ENCODE assay signal across 36 mouse cellular contexts in genomic region chr17:88688226-88688625, GRCm38 (mm10). TPM values are rescaled to one million over a fixed set of nuclear protein-coding genes. Genes with fewer than 3 reads are reported as not detected.
A peak's percentile ranks its signal among the peaks of the same experiment; 100 is the strongest.
DNase-seq lines count a peak whose midpoint lies in the region; ATAC-seq and TF ChIP-seq lines count a peak whose summit lies in the region.
"Had no signal": no experiment of that assay in that cellular context is flagged by ENCODE, and none has a peak within 500 bp of the region (broad histone marks: within the 10 kb centered on the region; RNA-seq: fewer than 3 reads in every experiment).

No protein-coding gene starts in this region.

- peak; percentile 41 to 47 for DNase-seq in cerebellum, postnatal 14 days
- no peak for DNase-seq in cerebellum, postnatal 36 days
- DNase-seq in hindbrain, postnatal 0 days (ENCODE audit: low spot score), result peak; percentile 59
- no peak for DNase-seq in hindbrain, embryonic 11.5 days (ENCODE audit: low spot score)
- peak; percentile 36 for DNase-seq in midbrain, postnatal 0 days (ENCODE audit: low spot score)
- no peak for DNase-seq in right cerebral cortex, postnatal 10 days (ENCODE audit: low spot score in 2 of 2)
- DNase-seq: cerebellum, adult 2 months; gastrocnemius, postnatal 14 days; heart, postnatal 14 days; kidney, adult 2 months; kidney, postnatal 36 days; liver; lung, adult 2 months; lung, postnatal 10 days; spleen, adult 18-20 months; thymus, postnatal 14 days had no signal

- no peaks in the 10 kb centered on the region for H3K4me1 ChIP-seq in hindbrain, postnatal 0 days (ENCODE audit: insufficient read depth, low read length)
- H3K4me1 ChIP-seq in hindbrain, embryonic 11.5 days (replicated peaks; ENCODE audit: control insufficient read depth, insufficient read depth, low read length), result no peaks in the 10 kb centered on the region
- H3K4me1 ChIP-seq in midbrain, postnatal 0 days (ENCODE audit: insufficient read depth, low read length), result peaks cover 3% of the 10 kb centered on the region; the same call in 1 of the 2 replicates
- peaks cover 4% of the 10 kb centered on the region; the same call in 1 of the 2 replicates for H3K4me1 ChIP-seq in midbrain, embryonic 16.5 days (ENCODE audit: control insufficient read depth, insufficient read depth, low read length)
- H3K4me1 ChIP-seq: hindbrain, embryonic 10.5 days; intestine, embryonic 15.5 days had no signal

- ATAC-seq in hindbrain, postnatal 0 days, result no peak
- ATAC-seq in hindbrain, embryonic 11.5 days (ENCODE audit: low FRiP score), result no peak
- no peak for ATAC-seq in midbrain, postnatal 0 days (ENCODE audit: low FRiP score)
- no peak for ATAC-seq in midbrain, embryonic 16.5 days
- ATAC-seq: CD4-positive, CD25-positive, alpha-beta regulatory T cell, adult 4 months; forebrain, embryonic 13.5 days; hindbrain, embryonic 16.5 days; intestine, embryonic 15.5 days had no signal

- no peaks in the 10 kb centered on the region for H3K27me3 ChIP-seq in hindbrain, postnatal 0 days (ENCODE audit: insufficient read depth, low read length)
- H3K27me3 ChIP-seq in hindbrain, embryonic 11.5 days (ENCODE audit: control insufficient read depth, insufficient read depth, low read length), result no peaks in the 10 kb centered on the region
- no peaks in the 10 kb centered on the region for H3K27me3 ChIP-seq in midbrain, postnatal 0 days (ENCODE audit: insufficient read depth, low read length)
- no peaks in the 10 kb centered on the region for H3K27me3 ChIP-seq in midbrain, embryonic 16.5 days (ENCODE audit: control insufficient read depth, insufficient read depth, low read depth, low read length)
- H3K27me3 ChIP-seq: forebrain, embryonic 13.5 days; intestine, embryonic 15.5 days had no signal

- no peak overlapping the region for H3K9ac ChIP-seq in hindbrain, postnatal 0 days (replicated peaks; ENCODE audit: low read length)
- H3K9ac ChIP-seq in hindbrain, embryonic 11.5 days (ENCODE audit: low read depth, low read length), result no peak overlapping the region
- no peak overlapping the region for H3K9ac ChIP-seq in midbrain, postnatal 0 days (replicated peaks; ENCODE audit: low read length, poor library complexity, severe bottlenecking)
- no peak overlapping the region for H3K9ac ChIP-seq in midbrain, embryonic 16.5 days (ENCODE audit: low read depth, low read length)
- H3K9ac ChIP-seq: forebrain, embryonic 13.5 days; intestine, embryonic 15.5 days; liver, embryonic 14.5 days had no signal

- no peak overlapping the region for H3K27ac ChIP-seq in hindbrain, postnatal 0 days
- H3K27ac ChIP-seq in hindbrain, embryonic 11.5 days (ENCODE audit: low read depth, low read length), result no peak overlapping the region
- no peak overlapping the region for H3K27ac ChIP-seq in midbrain, postnatal 0 days (ENCODE audit: low read depth, low read length)
- no peak overlapping the region for H3K27ac ChIP-seq in midbrain, embryonic 16.5 days (ENCODE audit: low read length)
- H3K27ac ChIP-seq: forebrain, embryonic 13.5 days; hindbrain, embryonic 10.5 days; intestine, embryonic 15.5 days; layer of hippocampus, adult 2 months; left cerebral cortex, adult 2 months; liver, embryonic 14.5 days; macrophage had no signal

- no peaks in the 10 kb centered on the region for H3K36me3 ChIP-seq in hindbrain, postnatal 0 days (ENCODE audit: insufficient read depth, low read length)
- no peaks in the 10 kb centered on the region for H3K36me3 ChIP-seq in hindbrain, embryonic 11.5 days (ENCODE audit: control insufficient read depth, insufficient read depth, low read length)
- no peaks in the 10 kb centered on the region for H3K36me3 ChIP-seq in midbrain, postnatal 0 days (ENCODE audit: insufficient read depth, low read length)
- no peaks in the 10 kb centered on the region for H3K36me3 ChIP-seq in midbrain, embryonic 16.5 days (ENCODE audit: control insufficient read depth, insufficient read depth, low read length)
- H3K36me3 ChIP-seq: hindbrain, embryonic 10.5 days; intestine, embryonic 15.5 days had no signal

- no peak overlapping the region for H3K4me3 ChIP-seq in hindbrain, postnatal 0 days (ENCODE audit: low read length)
- H3K4me3 ChIP-seq in hindbrain, embryonic 11.5 days (ENCODE audit: low read depth, low read length), result no peak overlapping the region
- no peak overlapping the region for H3K4me3 ChIP-seq in midbrain, postnatal 0 days (ENCODE audit: low read depth, low read length)
- H3K4me3 ChIP-seq in midbrain, embryonic 16.5 days (ENCODE audit: low read depth, low read length), result no peak overlapping the region
- H3K4me3 ChIP-seq: erythroblast, embryonic 14.5 days; forebrain, embryonic 13.5 days; hindbrain, embryonic 10.5 days; intestine, embryonic 15.5 days; layer of hippocampus, adult 2 months; left cerebral cortex, adult 2 months had no signal

- no peak for TF ChIP-seq CTCF in hindbrain, postnatal 0 days (IDR thresholded peaks at IDR 0.05; ENCODE audit: low read depth)
- no peak for TF ChIP-seq CTCF in midbrain, postnatal 0 days (IDR thresholded peaks at IDR 0.05)

- H3K4me2 ChIP-seq in hindbrain, postnatal 0 days (ENCODE audit: low read depth, low read length), result no peak overlapping the region
- no peak overlapping the region for H3K4me2 ChIP-seq in hindbrain, embryonic 11.5 days (replicated peaks; ENCODE audit: low read depth, low read length)
- no peak overlapping the region for H3K4me2 ChIP-seq in midbrain, postnatal 0 days (ENCODE audit: low read depth, low read length, poor library complexity, severe bottlenecking)
- no peak overlapping the region for H3K4me2 ChIP-seq in midbrain, embryonic 16.5 days (ENCODE audit: low read length)
- H3K4me2 ChIP-seq: forebrain, embryonic 13.5 days; intestine, embryonic 15.5 days had no signal

- 32% methylated on average over 11 of the region's 11 CpGs for WGBS in hindbrain, postnatal 0 days
- 84% methylated on average over 11 of the region's 11 CpGs for WGBS in hindbrain, embryonic 11.5 days
- WGBS in midbrain, postnatal 0 days, result 43% methylated on average over 11 of the region's 11 CpGs
- 22% methylated on average over 11 of the region's 11 CpGs for WGBS in midbrain, embryonic 16.5 days

- H3K9me3 ChIP-seq in hindbrain, postnatal 0 days (ENCODE audit: low read length), result no peaks in the 10 kb centered on the region
- no peaks in the 10 kb centered on the region for H3K9me3 ChIP-seq in hindbrain, embryonic 11.5 days (ENCODE audit: control insufficient read depth, low read length)
- no peaks in the 10 kb centered on the region for H3K9me3 ChIP-seq in midbrain, postnatal 0 days (ENCODE audit: low read length)
- no peaks in the 10 kb centered on the region for H3K9me3 ChIP-seq in midbrain, embryonic 16.5 days (replicated peaks; ENCODE audit: control insufficient read depth, low read length, poor library complexity, severe bottlenecking)
- H3K9me3 ChIP-seq: forebrain, embryonic 13.5 days; hindbrain, embryonic 10.5 days; intestine, embryonic 15.5 days had no signal

RNA-seq across cellular contexts. Expression of gene Gtf2a1l, which starts 19.8 kb away (rescaled TPM):
- total RNA-seq in hindbrain, postnatal 0 days (2014; rRNA removed), result not detected in 2 replicates
- polyA plus RNA-seq in hindbrain, postnatal 0 days (2015; fragmentation: Nextera tagmentation; extraction: Ambion mirVana), result 0.38 and 0.53 TPM in 2 replicates
- 0.36 and 0.39 TPM in 2 replicates for polyA plus RNA-seq in hindbrain, embryonic 11.5 days (2014; fragmentation: Nextera tagmentation; extraction: Ambion mirVana)
- total RNA-seq in midbrain, postnatal 0 days (2014; rRNA removed), result not detected in 2 replicates
- 0.29 and 0.39 TPM in 2 replicates for polyA plus RNA-seq in midbrain, postnatal 0 days (2015; fragmentation: Nextera tagmentation; extraction: Ambion mirVana)
- 0.39 and 0.49 TPM in 2 replicates for polyA plus RNA-seq in midbrain, embryonic 16.5 days (2015; fragmentation: Nextera tagmentation; extraction: Ambion mirVana)
- total RNA-seq: adrenal gland, adult 18-20 months; common myeloid progenitor, adult 5-6 weeks; gastrocnemius, postnatal 14 days; granulocyte monocyte progenitor cell, adult 5-6 weeks; heart, postnatal 14 days; layer of hippocampus, adult 2 months; layer of hippocampus, postnatal 14 days; megakaryocyte-erythroid progenitor cell, adult 5-6 weeks; monocyte, adult 5-6 weeks had no signal
- polyA plus RNA-seq: CD4-positive, CD25-positive, alpha-beta regulatory T cell, adult 4 months; erythroblast, embryonic 14.5 days; heart, embryonic 14.5 days; kidney, embryonic 16.5 days; liver, embryonic 14.5 days; lung, adult 2 months; macrophage; urinary bladder, adult 2 months had no signal

Comparison
In these comparisons a context has a peak if more than half of its experiments do, and no peak if none do; other contexts are left out.
1. DNase-seq: peak in cerebellum, postnatal 14 days (2 of 2), hindbrain, postnatal 0 days (single experiment) and midbrain, postnatal 0 days (single experiment); none in cerebellum, postnatal 36 days (0 of 2), hindbrain, embryonic 11.5 days (single experiment) and right cerebral cortex, postnatal 10 days (0 of 2).